Mouse (Mus musculus) brain, embryonic 14.5 days (tissue): Measurements from ENCODE around the gene Ppp1r13b. TPM values are rescaled to one million over a fixed set of nuclear protein-coding genes. Genes with fewer than 3 reads are reported as not detected.

Experiments used
- DNase-seq: peaks from one replicate; pipeline ENCODE4 v3.0.0-alpha.2; 2011; ENCODE audit warnings: low read depth
- CTCF ChIP-seq: fragments of 200-500 bp; IDR thresholded peaks from 2 replicates; pipeline ENCODE4 v1.5.1; 2012; ENCODE audit warnings: inconsistent platforms, mild to moderate bottlenecking, moderate library complexity, borderline replicate concordance; ENCODE audit not compliant: insufficient read depth, insufficient read length; ENCODE audit errors: extremely low read depth
- POLR2A ChIP-seq: fragments of 200-500 bp; IDR thresholded peaks from 2 replicates; pipeline ENCODE4 v1.6.1; 2012; ENCODE audit warnings: mild to moderate bottlenecking, inconsistent platforms, borderline replicate concordance; ENCODE audit not compliant: poor library complexity, insufficient read depth, insufficient read length, severe bottlenecking; ENCODE audit errors: extremely low read depth
- polyA plus RNA-seq: library from polyadenylated mRNA; depleted of rRNA; stranded (reverse); fragments of >200 nt; gene quantifications from 2 replicates; pipeline ENCODE4 v1.2.3, GENCODE M21; 2012

Ppp1r13b gene
- polyA plus RNA-seq, 1 experiment: 35.7 TPM

DNA sequence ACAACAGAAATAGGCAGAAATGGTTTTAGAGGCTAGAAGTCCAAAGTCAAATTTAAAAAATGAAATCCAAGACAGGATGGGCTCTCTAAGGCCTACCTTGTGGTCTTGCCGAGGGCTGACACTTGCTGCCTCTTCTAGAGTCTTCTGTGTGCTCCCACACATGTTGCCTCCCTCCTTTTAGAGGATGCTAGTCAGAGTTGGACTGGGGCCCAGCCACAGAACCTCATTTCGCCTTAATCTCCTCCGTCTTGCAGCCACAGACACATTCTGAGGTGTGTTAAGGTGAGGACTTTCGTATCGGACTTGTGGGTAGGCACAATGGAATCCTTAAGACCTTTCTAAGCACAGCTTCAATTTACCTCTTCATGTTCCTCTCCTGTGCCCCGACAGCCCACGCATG is 4.9 kb upstream of the Ppp1r13b start:
- no peak for DNase-seq
- no peak for TF ChIP-seq POLR2A
- TF ChIP-seq CTCF: no peak

- TF ChIP-seq CTCF (no peak), POLR2A (no peak)
- DNase-seq: no peak
These were observed 3.9 kb upstream of the Ppp1r13b start for GRCm38 (mm10) chr12:111911796-111912195.

DNA sequence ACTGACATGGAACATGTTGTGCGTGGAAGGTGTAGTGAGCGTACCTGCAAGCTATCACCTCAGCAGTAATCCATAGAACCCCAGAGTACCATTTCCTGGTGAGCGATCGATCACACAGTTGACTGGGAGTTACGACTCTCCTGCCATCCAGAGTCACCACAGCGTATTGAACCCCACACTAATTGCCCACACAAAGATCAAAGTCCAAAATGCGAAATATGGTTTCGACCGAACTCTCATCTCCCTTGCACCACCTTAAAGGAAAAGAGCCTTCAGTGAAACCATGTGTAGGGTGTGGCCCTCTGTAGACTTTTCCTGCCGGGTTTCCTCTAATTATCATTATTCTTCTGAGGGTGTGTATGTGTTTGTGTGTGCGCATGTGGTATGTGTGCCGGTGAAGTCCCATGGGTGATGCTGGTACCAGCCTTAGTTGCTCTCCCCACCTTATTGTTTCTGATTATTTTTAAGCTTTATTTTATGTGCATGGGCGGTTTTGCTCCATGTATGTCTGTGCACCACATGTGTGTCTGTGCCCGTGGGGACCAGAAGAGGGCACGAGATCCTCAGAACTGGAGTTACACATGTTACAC is 3.4 kb upstream of the Ppp1r13b start:
- no peak for DNase-seq
- TF ChIP-seq CTCF (no peak), POLR2A (no peak)

- TF ChIP-seq CTCF (no peak), POLR2A (no peak)
- no peak for DNase-seq
These were observed 1.2 kb upstream of the Ppp1r13b start for GRCm38 (mm10) chr12:111908997-111909550.

DNA sequence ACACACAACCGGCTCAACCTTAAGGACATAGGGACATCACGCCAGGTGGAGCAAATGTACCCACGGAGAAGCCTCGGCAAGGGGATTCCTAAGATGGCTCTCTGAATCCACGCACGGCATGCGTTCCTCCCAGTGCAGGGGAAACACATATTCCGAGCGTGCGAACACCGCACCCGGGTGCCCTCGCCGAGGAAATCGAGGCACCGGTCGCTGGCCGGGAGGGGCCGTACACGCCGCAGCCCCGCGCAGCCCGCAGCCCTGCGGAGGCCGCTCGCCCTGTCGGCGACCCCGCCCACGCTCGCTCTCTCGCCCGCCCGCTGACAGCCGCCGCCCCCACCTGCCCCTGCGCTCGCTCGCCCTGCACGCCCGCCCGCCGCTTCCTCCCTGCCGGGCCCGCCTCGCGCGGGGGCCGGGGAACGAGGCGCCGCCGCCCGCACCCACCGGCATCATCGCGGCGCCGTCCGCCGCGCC is 454 bp downstream of the Ppp1r13b start:
- no peak for TF ChIP-seq CTCF
- TF ChIP-seq POLR2A: no peak
- peak; percentile 47 for DNase-seq

DNA sequence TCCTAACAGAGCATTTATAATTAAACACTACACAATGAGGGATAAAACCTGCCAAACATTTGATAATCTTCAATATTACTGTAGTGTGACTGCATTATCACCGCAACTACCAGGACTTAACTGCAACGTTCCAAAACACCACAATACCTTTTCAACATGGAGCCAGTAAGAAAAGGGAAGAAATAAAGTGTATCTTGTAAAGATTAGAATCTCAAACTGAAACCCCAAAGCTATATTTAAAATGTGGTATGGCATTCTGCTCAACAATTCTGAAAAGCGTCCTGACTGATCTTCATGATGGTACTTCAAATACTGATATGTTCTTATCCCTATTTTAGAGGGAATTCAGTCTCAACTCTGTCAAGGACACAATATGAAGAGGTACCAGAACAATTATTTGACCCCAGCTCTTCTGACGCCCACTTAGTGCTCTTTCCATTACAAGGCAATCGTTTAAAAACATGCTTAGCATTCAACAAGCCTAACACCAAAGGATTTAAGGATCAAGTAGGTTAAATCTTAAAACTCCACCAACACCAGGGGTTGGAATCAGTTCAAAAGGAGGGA is 1.5 kb downstream of the Ppp1r13b start:
- no peak for TF ChIP-seq POLR2A
- TF ChIP-seq CTCF: no peak
- DNase-seq: no peak

GRCm38 (mm10) chr12:111902488-111902887 is 5.4 kb downstream of the Ppp1r13b start:
- no peak for DNase-seq
- no peak for TF ChIP-seq POLR2A
- no peak for TF ChIP-seq CTCF

GRCm38 (mm10) chr12:111901105-111901875 is 6.6 kb downstream of the Ppp1r13b start:
- DNase-seq: peak; percentile 79

GRCm38 (mm10) chr12:111899646-111900045 is 8.3 kb downstream of the Ppp1r13b start:
- TF ChIP-seq POLR2A (no peak), CTCF (no peak)
- no peak for DNase-seq

More at GRCm38 (mm10) chr12:111901105-111901875, 6.6 kb downstream of the Ppp1r13b start:
- TF ChIP-seq CTCF: no peak
- TF ChIP-seq POLR2A: no peak

- DNase-seq: no peak
These were observed 9.2 kb downstream of the Ppp1r13b start for GRCm38 (mm10) chr12:111898686-111899085.

DNA sequence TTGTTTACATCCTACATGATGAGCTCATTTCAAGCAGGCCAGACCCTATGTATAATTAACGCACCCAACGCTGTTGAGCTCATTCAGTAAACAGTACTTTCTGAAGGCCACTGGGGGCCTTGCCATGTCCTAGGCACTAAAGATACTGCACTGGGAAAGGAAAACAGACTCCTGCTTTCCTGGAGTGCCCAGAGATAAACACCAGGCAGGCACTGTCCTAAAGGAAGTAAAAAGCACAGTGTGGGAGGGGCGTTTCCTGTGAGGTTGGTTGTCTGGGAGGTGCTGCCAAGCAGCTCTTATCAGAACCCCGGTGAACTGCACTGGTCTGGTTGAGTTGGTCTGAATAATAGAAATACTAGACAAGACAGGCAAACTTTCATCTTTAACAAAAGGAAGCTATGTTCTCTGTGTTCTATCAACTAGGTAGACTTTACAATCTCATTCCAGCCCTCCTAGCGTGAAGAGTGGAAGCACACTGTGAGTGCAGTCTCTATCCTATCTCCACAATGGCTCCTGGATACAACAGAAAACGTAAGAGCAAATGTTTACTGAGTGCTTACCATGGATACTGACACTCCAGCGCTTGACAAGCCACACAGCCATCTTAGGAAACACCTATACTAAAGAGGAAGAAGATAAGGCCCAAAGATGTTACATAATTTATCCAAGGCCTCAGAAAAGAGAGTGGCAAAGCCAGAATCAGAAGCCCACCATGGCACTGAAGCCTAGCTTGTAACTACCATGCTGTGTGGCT is 10.8 kb downstream of the Ppp1r13b start:
- peak; percentile 41 for DNase-seq
- TF ChIP-seq POLR2A: no peak
- no peak for TF ChIP-seq CTCF

More at GRCm38 (mm10) chr12:111898686-111899085, 9.2 kb downstream of the Ppp1r13b start:
- TF ChIP-seq CTCF: no peak
- no peak for TF ChIP-seq POLR2A

DNA sequence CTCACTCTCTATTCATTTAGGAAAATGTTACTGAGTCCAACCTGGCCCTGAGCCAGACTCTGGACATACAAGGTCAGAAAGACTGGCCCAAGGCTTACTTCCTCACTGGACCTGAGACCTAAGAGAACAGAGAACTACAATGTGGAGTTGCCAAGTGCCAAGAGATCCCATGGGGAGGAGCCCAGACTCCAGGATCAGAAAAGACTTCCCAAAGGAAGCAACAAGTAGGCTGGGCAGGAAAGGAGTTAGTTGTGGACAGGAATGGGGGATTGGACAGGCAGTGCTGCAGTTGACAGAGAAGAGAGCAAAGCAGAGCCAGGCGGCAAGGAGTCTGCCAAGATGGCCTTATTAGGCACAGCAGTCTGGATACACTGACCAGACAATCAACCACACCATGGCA is 13.8 kb downstream of the Ppp1r13b start:
- TF ChIP-seq POLR2A (no peak), CTCF (no peak)
- no peak for DNase-seq
